Mouse (Mus musculus): ENCODE data around the gene Pttg1ip.

GRCm38 (mm10) chr10:77634016-77634415, 52.5 kb downstream of the Pttg1ip start:
- TF ChIP-seq FLI1 (IDR thresholded peaks at IDR 0.05; ENCODE audit: low read length) (no peak), GATA1 (IDR thresholded peaks at IDR 0.05; ENCODE audit: borderline replicate concordance, low read length) (no peak)
